Mouse (Mus musculus) heart, adult 2 months (tissue): ENCODE measurements around the gene Ybx3.
A peak's percentile ranks its signal among the peaks of the same experiment; 100 is the strongest.

Experiments
- CTCF ChIP-seq: fragments of 200-600 bp; IDR thresholded peaks from 2 replicates; pipeline ENCODE4 v1.8.1; 2022; ENCODE audit warnings: antibody characterized with exemption, mild to moderate bottlenecking, moderate library complexity
- EP300 ChIP-seq: fragments of 200-500 bp; IDR thresholded peaks from 2 replicates; pipeline ENCODE4 v1.6.1; 2011; ENCODE audit warnings: low read depth, low read length, control low read depth; ENCODE audit not compliant: insufficient read depth
- POLR2A ChIP-seq: fragments of 200-500 bp; IDR thresholded peaks from 2 replicates; pipeline ENCODE4 v1.6.1; 2011; ENCODE audit warnings: mild to moderate bottlenecking, low read depth, low read length, control low read depth; ENCODE audit not compliant: insufficient read depth

DNA sequence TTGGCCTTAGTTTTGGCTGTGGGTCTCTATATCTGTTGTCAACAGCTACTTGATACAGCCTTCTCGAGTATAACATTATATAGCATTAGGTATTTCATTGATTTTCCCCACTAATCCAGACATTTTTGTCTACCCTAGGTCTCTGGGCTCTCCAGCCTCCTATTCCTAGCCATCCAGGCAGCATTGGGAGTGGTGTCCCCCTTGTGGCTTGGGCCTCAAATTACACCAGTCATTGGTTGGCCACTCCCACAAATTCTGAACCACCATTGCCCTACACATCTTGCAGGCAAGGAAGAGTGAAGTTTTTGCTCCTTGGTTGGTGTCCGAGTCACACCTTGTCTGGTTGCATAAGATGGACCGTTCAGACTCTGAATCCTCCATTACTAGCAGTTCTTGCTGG is 33.3 kb upstream of the Ybx3 start:
- TF ChIP-seq POLR2A (no peak), CTCF (peak; percentile 78), EP300 (no peak)
